Mouse (Mus musculus) adrenal gland, adult 18-20 months (tissue): ENCODE results near the gene Elp4. TPM values are rescaled to one million over a fixed set of nuclear protein-coding genes. Genes with fewer than 3 reads are reported as not detected.

Source experiments
- DNase-seq, 2 experiments: peaks; one replicate each; pipeline ENCODE4 v3.0.0; 2021 to 2022; ENCODE audit warnings: low spot score in 2 of 2
- total RNA-seq, 2 experiments: library from RNA; stranded (reverse); gene quantifications; 1 replicate in 1 of 2; 2 replicates in 1 of 2; pipeline ENCODE4 v1.2.3; 2021

The Elp4 gene
- total RNA-seq, 2 experiments from 2014 or later, result 11.3 to 12.9 TPM

DNA sequence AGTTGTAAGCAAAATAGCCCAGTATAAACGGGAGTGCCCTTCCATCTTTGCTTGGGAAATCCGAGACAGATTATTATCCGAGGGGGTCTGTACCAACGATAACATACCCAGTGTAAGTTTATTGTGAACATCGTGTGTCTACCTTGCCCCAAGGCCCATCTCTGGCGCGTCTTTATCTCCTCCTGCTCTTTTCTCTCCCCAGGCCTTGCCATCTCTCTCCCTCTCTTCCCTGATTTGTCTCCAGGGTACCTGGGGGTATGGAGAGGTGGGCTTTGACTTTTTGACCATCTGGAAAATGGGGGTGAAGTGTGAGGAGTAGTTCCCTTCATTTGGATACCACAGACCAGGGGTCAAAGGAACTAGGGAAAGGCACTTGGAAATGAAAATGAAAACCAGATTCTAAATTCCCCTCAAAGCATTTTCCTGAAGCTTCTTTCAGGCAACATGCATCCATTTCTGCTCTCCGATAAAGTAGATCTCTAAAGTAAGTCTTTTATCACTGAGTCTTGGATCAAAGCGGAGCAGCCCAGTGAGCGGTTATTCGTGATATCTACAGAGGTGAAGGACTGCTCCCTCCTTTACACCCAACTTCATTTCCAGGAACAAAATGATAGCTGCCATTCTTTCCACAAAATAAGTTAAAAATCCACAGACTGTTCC, 219.2 kb downstream of the Elp4 start:
- DNase-seq, result no peak

DNA sequence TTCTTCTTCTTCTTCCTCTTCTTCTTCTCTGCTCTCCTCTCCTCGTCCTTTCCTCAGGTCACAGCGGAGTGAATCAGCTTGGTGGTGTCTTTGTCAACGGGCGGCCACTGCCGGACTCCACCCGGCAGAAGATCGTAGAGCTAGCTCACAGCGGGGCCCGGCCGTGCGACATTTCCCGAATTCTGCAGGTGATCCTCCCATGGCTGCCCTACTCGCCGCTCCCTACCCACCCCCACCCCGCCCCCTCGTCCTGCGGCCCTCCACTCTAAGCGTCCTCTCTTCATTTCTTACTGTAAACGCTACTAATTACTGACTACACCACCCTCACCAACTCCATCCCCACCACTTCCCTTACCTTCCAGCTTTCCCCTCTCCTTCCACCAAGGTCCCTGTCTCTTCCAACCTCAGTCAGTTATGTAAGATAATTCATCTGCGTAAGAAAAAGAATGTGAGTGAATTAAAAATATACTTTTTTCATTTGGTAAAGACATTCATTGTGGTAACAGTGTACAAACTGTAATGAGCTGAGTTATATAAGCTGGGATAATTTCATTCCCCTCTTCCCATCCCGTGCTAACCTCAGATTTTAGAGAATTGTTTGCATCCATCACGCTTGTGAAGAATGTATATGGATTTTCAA, 220.5 kb downstream of the Elp4 start:
- DNase-seq, result no peak

GRCm38 (mm10) chr2:105682634-105683351, 221.6 kb downstream of the Elp4 start:
- no peak for DNase-seq

- no peak for DNase-seq
Measured at GRCm38 (mm10) chr2:105682011-105682501, 222.3 kb downstream of the Elp4 start.

- DNase-seq, result no peak
Measured at GRCm38 (mm10) chr2:105680999-105681710, 223.2 kb downstream of the Elp4 start.

DNA sequence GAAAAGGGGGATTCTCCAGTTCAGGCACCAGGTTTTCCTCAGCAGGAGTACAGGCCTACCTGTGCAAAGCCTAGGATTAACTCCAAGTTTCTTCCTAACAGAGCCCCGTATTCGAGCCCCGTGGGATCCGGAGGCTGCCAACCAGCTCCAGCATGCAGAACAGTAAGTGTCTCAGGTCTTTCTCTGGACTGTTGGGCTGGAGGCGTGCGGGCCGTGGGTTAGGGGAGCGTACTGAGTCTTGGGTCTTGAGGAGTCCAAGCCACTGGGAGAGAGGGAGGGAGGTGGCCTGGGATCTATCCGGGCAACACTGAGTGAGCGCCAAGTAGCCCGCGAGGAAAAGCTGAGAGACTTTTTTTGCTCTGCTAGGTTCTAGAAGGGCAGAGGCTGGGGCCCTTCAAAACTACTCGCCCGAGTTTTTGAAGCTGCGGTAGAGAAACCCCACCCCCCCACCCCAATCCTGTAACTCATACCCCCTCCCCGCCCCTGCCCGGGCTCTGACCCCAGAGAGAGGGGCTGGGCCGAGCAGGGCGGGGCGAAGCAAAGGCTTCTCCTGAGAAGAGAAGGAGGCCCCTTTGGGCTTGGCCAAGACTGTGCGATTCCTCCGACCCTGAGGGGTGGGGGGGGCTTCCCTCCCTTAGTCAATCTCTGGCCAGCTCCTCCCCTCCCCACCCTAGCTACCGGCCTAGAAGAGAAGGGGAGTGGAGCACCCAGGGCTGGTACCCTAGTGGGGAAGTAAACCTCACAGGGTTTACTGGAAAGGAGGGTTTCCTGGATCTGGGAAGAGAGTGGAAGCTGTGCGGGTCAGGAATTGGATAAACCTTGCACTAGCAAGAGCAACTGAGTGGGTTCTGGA, 224.0 kb downstream of the Elp4 start:
- no peak for DNase-seq

DNA sequence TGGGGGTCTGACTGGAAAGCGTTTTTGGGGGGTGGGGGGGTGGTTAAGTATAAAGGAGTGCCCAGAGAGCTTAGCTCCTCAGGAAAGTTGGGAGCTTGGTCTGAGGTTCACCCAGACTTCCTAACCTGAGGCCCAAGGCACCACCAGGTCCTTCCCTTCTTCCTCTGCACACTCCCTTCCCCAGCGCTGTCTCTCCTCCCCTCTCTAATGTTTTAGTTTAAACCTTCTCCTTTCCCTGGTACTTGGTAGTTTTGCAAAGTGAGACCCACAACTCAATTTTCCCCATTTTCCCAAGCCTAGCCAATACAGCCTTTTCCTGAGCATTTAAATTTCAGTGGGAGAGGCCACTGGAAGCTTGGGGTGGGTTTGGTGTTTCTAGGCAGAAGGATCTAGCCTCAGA, 225.0 kb downstream of the Elp4 start:
- no peak for DNase-seq

DNA sequence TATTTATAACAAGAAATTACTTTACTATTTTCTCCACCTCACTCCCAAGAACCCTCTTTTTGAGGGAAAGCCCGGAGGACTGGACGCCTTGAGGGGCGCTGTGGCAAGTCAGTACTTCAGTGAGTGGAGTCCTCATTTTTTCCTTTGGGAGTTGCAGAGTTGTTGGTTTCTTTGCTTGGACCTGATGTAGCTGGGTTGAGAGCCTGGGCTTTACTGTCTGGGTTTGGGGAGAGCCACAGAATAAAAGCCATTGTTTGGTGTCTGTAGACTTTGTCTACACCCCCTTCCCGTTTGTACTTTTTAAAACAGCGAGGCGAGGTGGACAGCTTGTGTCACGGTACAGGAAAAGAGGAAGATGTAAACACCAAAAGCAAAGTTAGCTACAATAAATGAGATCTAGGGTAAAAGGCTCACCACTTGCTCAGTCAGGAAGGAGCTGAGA, 225.5 kb downstream of the Elp4 start:
- no peak for DNase-seq

GRCm38 (mm10) chr2:105678306-105678705, 226.1 kb downstream of the Elp4 start:
- no peak for DNase-seq

GRCm38 (mm10) chr2:105677434-105678105, 226.8 kb downstream of the Elp4 start:
- DNase-seq, result no peak

DNA sequence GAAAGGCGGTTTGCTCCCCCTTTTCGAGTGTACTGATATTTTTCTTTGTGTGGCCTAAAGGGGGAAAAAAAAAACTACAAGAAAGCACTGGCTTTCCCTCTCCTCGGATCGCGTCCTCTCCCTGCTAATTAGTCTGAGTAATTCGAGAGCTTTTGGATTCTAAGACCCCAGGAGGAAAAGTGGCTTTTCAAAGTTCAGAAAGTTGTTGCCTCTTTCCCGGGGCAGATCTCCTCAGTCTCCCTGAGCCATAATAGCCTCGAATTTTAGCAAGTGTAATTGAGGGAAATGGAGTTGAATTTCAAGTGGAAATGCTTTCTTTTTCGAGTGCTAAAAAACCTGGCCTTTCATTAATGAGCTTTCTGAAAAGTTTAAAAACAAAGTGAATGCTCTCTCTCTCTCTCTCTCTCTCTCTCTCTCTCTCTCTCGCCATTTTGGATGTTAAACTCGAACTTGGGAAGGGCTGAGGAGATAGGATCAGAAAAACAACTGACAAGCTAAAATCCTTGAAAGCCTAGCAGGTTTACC, 227.4 kb downstream of the Elp4 start:
- DNase-seq, result no peak

- DNase-seq, result no peak
Measured at GRCm38 (mm10) chr2:105676080-105676908, 228.1 kb downstream of the Elp4 start.

DNA sequence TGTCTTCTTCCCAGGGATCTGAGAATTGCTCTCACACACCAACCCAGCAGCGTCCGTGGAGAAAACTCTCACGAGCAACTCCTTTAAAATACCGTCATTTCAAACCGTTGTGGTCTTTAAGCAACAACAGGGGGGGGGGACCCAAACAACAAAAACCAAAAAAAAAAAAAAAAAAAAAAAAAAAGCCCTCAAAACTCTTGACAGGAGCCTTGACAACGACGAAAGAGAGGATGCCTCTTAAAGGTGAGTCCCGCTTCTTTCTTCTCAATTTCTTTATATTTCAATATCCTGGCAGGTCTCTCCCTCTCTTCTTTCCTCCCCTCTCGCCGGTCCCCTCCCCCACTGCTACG, 228.7 kb downstream of the Elp4 start:
- DNase-seq, result no peak

DNA sequence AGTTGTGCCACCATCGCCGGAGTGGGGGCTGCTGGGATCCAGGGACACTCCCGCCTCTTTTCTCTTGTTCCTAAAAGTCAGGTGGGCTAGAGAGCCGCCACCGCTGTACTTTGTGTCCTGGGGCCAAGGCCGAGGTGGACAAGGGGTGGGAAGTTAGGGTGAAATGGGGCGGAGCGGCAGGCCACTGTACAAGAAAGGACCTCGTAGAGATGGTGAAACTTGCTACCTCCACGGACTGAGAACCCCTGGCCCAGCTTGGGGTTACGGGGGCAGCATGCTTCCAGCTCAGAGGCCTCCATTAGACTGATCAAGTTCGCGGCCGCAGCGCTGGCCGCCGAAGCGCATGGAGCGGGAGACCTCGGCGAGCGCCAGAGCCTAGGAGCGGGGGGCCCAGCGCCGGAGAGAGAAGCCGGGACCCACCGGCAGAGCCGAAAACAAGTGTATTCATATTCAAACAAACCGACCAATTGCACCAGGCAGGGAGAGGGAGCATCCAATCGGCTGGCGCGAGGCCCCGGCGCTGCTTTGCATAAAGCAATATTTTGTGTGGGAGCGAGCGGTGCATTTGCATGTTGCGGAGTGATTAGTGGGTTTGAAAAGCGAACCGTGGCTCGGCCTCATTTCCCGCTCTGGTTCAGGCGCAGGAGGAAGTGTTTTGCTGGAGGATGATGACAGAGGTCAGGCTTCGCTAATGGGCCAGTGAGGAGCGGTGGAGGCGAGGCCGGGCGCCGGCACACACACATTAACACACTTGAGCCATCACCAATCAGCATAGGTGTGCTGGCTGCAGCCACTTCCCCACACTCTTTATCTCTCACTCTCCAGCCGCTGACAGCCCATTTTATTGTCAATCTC, 229.3 kb downstream of the Elp4 start:
- DNase-seq, result no peak

- no peak for DNase-seq
Measured at GRCm38 (mm10) chr2:105674061-105674874, 230.1 kb downstream of the Elp4 start.

- no peak for DNase-seq
Measured at GRCm38 (mm10) chr2:105673631-105674060, 230.7 kb downstream of the Elp4 start.

GRCm38 (mm10) chr2:105673054-105673453, 231.3 kb downstream of the Elp4 start:
- no peak for DNase-seq
